Mouse (Mus musculus) bone marrow macrophage, adult 2 months (primary cell): ENCODE measurements around the gene Myo5c.

Experiments
- CTCF ChIP-seq: IDR thresholded peaks from 2 replicates; pipeline ENCODE4 v1.5.1; 2012; ENCODE audit warnings: low read depth, mild to moderate bottlenecking, low read length, moderate library complexity
- POLR2A ChIP-seq: IDR thresholded peaks from 2 replicates; pipeline ENCODE4 v1.6.1; 2012; ENCODE audit warnings: mild to moderate bottlenecking, low read depth, low read length, borderline replicate concordance

DNA sequence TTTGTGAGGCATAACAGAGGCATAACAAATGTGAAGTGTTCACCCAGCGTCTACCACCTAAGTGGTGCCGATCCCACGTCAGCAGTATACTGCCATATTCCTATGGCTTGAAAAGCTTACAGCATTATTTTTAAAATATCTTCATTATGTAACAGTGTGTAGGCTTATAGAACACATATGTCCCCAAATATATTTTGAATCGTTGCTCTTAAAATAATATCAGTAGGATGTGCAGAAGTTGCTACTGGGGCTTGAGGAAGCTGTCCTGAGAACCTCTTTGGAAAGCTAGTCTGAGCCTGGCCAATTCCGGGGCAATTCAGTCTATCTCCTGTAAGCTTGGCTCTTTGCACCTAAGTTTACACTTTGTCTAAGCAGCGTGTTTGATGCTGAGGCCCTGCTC, 16.1 kb downstream of the Myo5c start:
- TF ChIP-seq POLR2A: no peak
- no peak for TF ChIP-seq CTCF
